Mouse (Mus musculus): Measurements from ENCODE around the gene Trp53. TPM values are rescaled to one million over a fixed set of nuclear protein-coding genes. Genes with fewer than 3 reads are reported as not detected.

The Trp53 gene
- polyA plus RNA-seq, 1 experiment from 2014 or later: 219 TPM

MicroRNAs within 50 kb of the gene (microRNA counts, 519-probe panel; counts per million panel counts)
- microRNA mmu-miR-467f: 3,578 counts per million, percentile 16 among the panel's probes with 10 or more counts

Small RNA genes within 50 kb of the gene (microRNA-seq; reads per million reads assigned to microRNA genes)
- not detected for gene Mir467f

Other genes with a start within 250 kb of the Trp53 start
- 16.4 and 17.6 TPM in 2 replicates for gene Rnf227, start 239.9 kb upstream of the Trp53 start, polyA plus RNA-seq (2014; fragmentation: Nextera tagmentation; extraction: Ambion mirVana)
- gene Chd3, start 211.0 kb upstream of the Trp53 start, polyA plus RNA-seq (2014; fragmentation: Nextera tagmentation; extraction: Ambion mirVana): 56.7 and 59.7 TPM in 2 replicates
- 172 and 221 TPM in 2 replicates for gene Naa38, start 184.9 kb upstream of the Trp53 start, polyA plus RNA-seq (2014; fragmentation: Nextera tagmentation; extraction: Ambion mirVana)
- 11.1 and 23.9 TPM in 2 replicates for gene Cyb5d1, start 184.7 kb upstream of the Trp53 start, polyA plus RNA-seq (2014; fragmentation: Nextera tagmentation; extraction: Ambion mirVana)
- gene Tmem88, start 182.1 kb upstream of the Trp53 start, polyA plus RNA-seq (2014; fragmentation: Nextera tagmentation; extraction: Ambion mirVana): 36.8 and 39.6 TPM in 2 replicates
- 36.1 and 37.4 TPM in 2 replicates for gene Kdm6b, start 166.7 kb upstream of the Trp53 start, polyA plus RNA-seq (2014; fragmentation: Nextera tagmentation; extraction: Ambion mirVana)
- gene Dnah2, start 31.2 kb upstream of the Trp53 start, polyA plus RNA-seq (2014; fragmentation: Nextera tagmentation; extraction: Ambion mirVana): 0.87 and 1.5 TPM in 2 replicates
- 3.9 and 9.0 TPM in 2 replicates for gene Efnb3, start 20.2 kb upstream of the Trp53 start, polyA plus RNA-seq (2014; fragmentation: Nextera tagmentation; extraction: Ambion mirVana)
- 26.9 and 31.9 TPM in 2 replicates for gene Wrap53, start 104 bp upstream of the Trp53 start, polyA plus RNA-seq (2014; fragmentation: Nextera tagmentation; extraction: Ambion mirVana)
- gene Atp1b2, start 25.6 kb downstream of the Trp53 start, polyA plus RNA-seq (2014; fragmentation: Nextera tagmentation; extraction: Ambion mirVana): 7.6 and 11.4 TPM in 2 replicates
- gene Shbg, start 37.5 kb downstream of the Trp53 start, polyA plus RNA-seq (2014; fragmentation: Nextera tagmentation; extraction: Ambion mirVana): not detected in 2 replicates
- 16.9 and 22.6 TPM in 2 replicates for gene Sat2, start 41.7 kb downstream of the Trp53 start, polyA plus RNA-seq (2014; fragmentation: Nextera tagmentation; extraction: Ambion mirVana)
- gene Fxr2, start 52.6 kb downstream of the Trp53 start, polyA plus RNA-seq (2014; fragmentation: Nextera tagmentation; extraction: Ambion mirVana): 30.7 and 33.3 TPM in 2 replicates
- 0.51 TPM in 1 of 2 replicates, not detected in the other for gene Sox15, start 75.0 kb downstream of the Trp53 start, polyA plus RNA-seq (2014; fragmentation: Nextera tagmentation; extraction: Ambion mirVana)
- 42.3 and 71.8 TPM in 2 replicates for gene Mpdu1, start 82.3 kb downstream of the Trp53 start, polyA plus RNA-seq (2014; fragmentation: Nextera tagmentation; extraction: Ambion mirVana)
- gene Cd68, start 85.8 kb downstream of the Trp53 start, polyA plus RNA-seq (2014; fragmentation: Nextera tagmentation; extraction: Ambion mirVana): 8.5 and 10.5 TPM in 2 replicates
- gene Eif4a1, start 92.1 kb downstream of the Trp53 start, polyA plus RNA-seq (2014; fragmentation: Nextera tagmentation; extraction: Ambion mirVana): 729 and 1,177 TPM in 2 replicates
- gene Senp3, start 101.7 kb downstream of the Trp53 start, polyA plus RNA-seq (2014; fragmentation: Nextera tagmentation; extraction: Ambion mirVana): 95.2 and 102 TPM in 2 replicates
- 0.34 and 0.60 TPM in 2 replicates for gene Tnfsf13, start 105.4 kb downstream of the Trp53 start, polyA plus RNA-seq (2014; fragmentation: Nextera tagmentation; extraction: Ambion mirVana)
- 6.9 and 8.6 TPM in 2 replicates for gene Tnfsf12, start 115.5 kb downstream of the Trp53 start, polyA plus RNA-seq (2014; fragmentation: Nextera tagmentation; extraction: Ambion mirVana)
- gene Tnfsfm13, start 115.7 kb downstream of the Trp53 start, polyA plus RNA-seq (2014; fragmentation: Nextera tagmentation; extraction: Ambion mirVana): 4.6 and 4.9 TPM in 2 replicates
- 30.2 and 58.4 TPM in 2 replicates for gene Polr2a, start 178.3 kb downstream of the Trp53 start, polyA plus RNA-seq (2014; fragmentation: Nextera tagmentation; extraction: Ambion mirVana)
- gene Slc35g3, start 181.6 kb downstream of the Trp53 start, polyA plus RNA-seq (2014; fragmentation: Nextera tagmentation; extraction: Ambion mirVana): 0.23 and 0.36 TPM in 2 replicates
- 2.0 and 2.2 TPM in 2 replicates for gene Zbtb4, start 185.6 kb downstream of the Trp53 start, polyA plus RNA-seq (2014; fragmentation: Nextera tagmentation; extraction: Ambion mirVana)
- gene Chrnb1, start 215.6 kb downstream of the Trp53 start, polyA plus RNA-seq (2014; fragmentation: Nextera tagmentation; extraction: Ambion mirVana): 4.6 and 6.5 TPM in 2 replicates
- gene Fgf11, start 221.5 kb downstream of the Trp53 start, polyA plus RNA-seq (2014; fragmentation: Nextera tagmentation; extraction: Ambion mirVana): 1.7 and 1.9 TPM in 2 replicates
- gene Tmem102, start 225.3 kb downstream of the Trp53 start, polyA plus RNA-seq (2014; fragmentation: Nextera tagmentation; extraction: Ambion mirVana): 6.4 and 7.7 TPM in 2 replicates
- gene Gm39566, start 234.9 kb downstream of the Trp53 start, polyA plus RNA-seq (2014; fragmentation: Nextera tagmentation; extraction: Ambion mirVana): not detected in 2 replicates
- gene Spem2, start 238.1 kb downstream of the Trp53 start, polyA plus RNA-seq (2014; fragmentation: Nextera tagmentation; extraction: Ambion mirVana): not detected in 2 replicates
- gene Spem1, start 241.8 kb downstream of the Trp53 start, polyA plus RNA-seq (2014; fragmentation: Nextera tagmentation; extraction: Ambion mirVana): 0.27 TPM in 1 of 2 replicates, not detected in the other